Mouse (Mus musculus) mammary gland, adult 2 months (tissue): ENCODE measurements around the gene App. TPM values are rescaled to one million over a fixed set of nuclear protein-coding genes. Genes with fewer than 3 reads are reported as not detected.

Experiments used
- polyA plus RNA-seq: library from polyadenylated mRNA; depleted of rRNA; stranded (reverse); fragments of >200 nt; gene quantifications from 2 replicates; pipeline ENCODE4 v1.2.3, GENCODE M21; 2012; ENCODE audit warnings: low replicate concordance; rRNA removed

App gene
- polyA plus RNA-seq = 171 and 316 TPM in 2 replicates

DNA sequence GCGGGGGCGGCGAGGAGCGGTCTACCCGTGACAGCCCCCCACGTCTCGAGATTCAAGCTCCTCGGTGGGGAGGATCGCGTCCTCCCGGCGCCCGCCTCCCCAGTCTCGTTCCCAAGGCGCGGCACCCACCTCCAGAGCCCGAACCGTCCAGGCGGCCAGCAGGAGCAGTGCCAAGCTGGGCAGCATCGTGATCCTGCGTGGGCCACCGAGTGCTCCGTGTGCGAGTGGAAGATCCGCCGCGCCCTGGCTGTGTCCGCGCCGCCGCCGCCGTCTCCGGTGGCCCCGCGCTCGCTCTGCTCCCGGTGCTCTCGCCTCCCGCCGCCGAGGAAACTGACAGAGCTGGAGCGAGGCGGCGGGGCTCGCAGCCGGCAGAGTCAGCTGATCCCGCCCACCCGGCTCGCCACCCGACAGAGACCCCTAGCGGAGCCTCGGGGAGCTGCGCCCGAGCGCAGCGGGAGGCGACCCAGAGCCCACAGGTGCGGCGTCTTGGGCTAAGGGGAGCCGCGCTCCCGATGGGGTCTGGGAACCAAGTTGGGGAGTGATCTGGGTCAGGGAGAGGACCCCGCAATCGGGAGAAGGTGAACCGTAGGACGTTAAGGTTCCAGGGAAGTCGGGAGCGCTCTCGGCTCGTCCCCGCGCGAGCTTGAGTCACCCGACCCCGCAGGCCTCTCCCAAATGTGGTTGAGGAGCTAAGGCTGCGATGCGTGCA, at the start of gene App:
TSS of gene App (minus strand) at position 394 of the 709 bp plus-strand sequence.

